Mouse (Mus musculus) A20 (cell line): ENCODE data around the gene Nek9.

ENCODE experiments used
- DNase-seq: peaks from one replicate; pipeline ENCODE4 v3.0.0-alpha.2; 2011; ENCODE audit warnings: low read depth, low spot score

The Nek9 gene

DNA sequence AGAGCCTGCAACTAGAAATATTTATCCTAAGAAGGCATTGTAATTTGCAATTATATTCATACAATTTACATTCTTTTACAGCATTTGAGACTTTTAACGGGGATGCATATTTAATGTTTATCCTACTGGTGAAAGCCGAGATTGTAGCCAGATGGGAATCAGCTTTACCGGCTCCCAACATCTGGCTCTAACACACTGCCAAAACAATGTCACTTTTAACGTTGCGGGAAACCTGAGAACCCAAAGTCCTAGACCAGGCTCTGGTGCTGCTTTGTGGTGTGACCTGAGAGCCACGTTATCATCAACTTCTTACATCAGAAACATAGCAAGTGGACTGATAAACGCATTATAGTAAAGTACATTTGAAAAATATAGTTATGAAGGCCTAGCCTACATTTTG is 74.2 kb downstream of the Nek9 start:
- no peak for DNase-seq

DNA sequence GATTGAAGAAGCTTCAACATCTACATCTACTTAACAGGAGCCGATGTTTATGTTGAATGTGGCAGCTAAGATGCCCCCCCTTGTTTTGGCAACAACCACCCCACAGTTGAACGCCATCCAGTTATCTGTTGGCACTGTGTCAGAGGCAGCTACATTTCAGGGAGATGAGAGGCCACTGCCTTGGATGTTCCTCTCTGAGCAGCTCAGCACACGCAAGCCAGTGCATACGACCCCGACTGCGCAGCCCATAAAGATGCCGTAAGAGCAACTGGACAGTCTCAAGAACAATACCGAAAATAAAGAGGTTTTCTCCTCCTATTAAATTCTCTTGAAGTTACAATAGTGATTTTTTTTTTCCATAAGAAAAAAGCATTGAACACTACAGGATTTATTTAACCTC is 74.6 kb downstream of the Nek9 start:
- DNase-seq, result no peak

DNA sequence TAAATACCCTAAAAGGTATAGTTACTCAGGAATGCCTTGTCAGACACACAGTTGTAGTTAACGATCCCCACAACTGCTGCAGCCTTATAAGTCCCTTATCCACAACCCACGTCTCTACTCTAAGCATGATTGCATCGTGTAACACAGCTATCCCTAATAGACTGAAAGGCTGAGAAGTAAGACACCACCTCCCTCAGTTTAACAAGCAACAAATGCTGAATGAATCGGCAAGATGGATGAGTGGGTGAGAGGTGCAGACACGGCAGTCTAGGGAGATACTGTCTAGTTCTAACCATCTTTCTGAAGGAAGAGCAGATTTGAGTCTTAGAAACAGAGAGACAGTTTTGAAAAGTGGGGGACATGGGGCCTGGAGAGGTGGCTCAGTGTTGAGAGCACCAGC is 76.0 kb downstream of the Nek9 start:
- no peak for DNase-seq

DNA sequence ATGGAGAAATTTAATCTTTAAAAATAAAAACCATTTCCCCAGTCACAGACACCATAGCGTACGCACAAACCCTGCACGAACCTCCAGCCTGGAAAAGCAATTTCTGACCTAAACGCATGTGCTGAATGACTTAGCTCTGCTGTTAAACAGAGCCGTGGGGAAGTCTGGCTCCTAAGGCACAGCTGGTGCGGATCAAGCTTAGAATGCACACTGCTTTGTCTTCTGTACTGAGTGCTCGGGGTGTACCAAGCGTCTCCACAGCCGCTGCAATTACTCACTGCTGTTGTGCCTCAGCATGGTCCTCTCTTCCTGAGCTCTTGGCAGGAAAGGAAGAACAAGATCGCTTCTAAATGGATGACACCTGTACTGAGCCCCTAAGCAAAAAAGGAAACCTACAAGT is 76.7 kb downstream of the Nek9 start:
- DNase-seq, result no peak

DNA sequence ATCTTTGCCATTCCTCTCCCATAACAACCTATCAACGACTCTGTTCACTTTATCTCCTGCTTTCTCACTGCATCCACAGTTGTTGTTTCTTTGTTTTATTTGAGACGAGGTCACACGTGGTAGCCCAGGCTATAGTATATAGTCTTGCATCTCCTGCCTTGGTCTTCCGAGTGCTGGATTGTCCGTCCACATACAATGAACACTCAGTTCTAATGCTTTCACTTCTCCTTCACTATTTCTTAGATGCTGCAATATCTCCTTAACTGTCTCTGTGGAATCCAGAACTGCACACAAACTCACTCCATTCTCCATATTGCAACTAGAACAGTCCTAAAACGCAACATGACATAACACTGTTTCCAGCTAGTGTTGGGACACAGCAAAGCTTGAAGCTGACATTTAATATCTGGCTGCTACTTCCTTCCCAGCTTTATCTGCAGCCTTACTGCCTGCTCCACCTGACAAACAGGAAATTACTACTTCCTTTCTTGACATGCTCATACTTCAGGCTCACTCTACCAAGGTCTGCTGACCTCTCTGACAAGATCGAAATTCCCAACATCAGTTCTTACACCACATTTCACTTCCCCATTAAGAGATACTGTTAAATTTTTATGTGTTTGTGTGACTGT is 82.0 kb downstream of the Nek9 start:
- peak; percentile 53 for DNase-seq

DNA sequence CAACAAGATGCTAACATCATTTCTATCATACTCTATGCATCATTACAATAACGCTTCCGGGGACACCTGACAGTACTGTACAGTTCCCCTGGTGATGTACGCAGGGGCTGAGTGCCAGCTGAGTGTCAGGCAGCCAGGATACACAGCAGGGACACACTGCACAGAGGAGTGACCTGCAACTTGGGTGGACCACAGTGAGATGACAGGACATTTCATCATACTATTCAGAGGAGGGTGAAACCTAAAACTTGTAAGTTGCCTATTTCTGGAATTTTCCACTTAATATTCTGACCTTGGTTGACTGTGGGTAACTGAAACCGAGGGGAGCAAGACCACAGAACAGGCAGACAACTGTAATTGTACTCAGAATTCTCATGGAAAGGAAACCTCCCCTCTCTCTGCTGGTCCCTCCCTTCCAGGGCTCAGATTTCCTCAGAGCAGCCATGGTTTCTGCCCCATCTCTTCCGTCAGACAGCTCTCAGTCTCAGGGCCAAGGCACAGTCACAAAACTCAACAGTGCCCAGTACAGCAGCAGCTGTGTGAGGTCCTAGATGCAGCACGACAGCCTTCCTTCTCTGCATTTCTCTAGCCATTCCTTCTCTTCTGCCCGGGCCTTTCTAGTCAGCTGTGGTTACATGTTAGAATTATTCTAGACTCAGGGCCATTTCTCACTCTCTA is 82.9 kb downstream of the Nek9 start:
- no peak for DNase-seq

DNA sequence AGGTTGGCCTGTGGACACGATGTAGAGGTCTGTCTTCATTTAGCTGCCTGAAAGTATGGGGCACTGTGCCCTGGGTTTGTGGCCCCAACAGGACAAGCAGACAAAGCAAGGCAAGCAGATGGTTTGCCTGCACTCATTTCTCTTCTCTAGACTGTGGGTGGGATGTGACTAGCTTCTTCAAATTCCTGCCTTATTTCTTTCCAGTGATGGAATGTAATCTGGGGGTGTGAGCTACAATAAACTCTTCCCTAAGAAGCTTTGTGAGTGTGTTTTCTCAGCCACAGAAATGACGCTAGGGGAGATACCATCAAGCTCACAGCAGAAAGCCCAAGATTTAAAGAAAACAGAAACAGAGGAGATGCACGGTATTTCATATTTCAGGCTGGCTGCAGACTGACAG is 87.1 kb downstream of the Nek9 start:
- no peak for DNase-seq
